Mouse (Mus musculus): ENCODE measurements around the gene Iqgap2. TPM values are rescaled to one million over a fixed set of nuclear protein-coding genes. Genes with fewer than 3 reads are reported as not detected.

Iqgap2 gene
- total and polyA plus RNA-seq, 2 experiments from 2014 or later = 0.83 to 1.3 TPM

DNA sequence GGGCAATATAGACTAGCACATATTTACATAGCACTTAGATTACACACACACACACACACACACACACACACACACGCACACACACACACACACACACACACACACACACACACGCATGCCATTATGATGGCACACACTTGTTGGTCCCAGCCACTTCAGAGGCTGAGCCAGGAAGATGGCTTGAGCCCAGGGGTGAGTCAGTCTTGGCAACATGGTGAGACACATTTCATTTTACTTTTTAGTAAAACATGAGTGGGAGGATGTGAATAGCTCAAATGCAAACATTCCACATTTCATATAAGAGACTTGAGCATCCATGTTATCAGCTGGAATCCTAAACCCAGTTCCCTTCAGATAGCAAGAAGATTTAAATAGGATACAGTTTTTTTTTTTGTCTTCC, 258.3 kb downstream of the Iqgap2 start:
- TF ChIP-seq EP300 (IDR thresholded peaks at IDR 0.05; ENCODE audit: low read depth) (no peak), CTCF (IDR thresholded peaks at IDR 0.05; ENCODE audit: low read depth) (no peak)
- Histone ChIP-seq H3K4me1 (ENCODE audit: control insufficient read depth, insufficient read depth) (peaks cover 5% of the 10 kb centered on the region), H3K36me3 (replicated peaks; ENCODE audit: control insufficient read depth, insufficient read depth, low read length) (no peaks in the 10 kb centered on the region), H3K4me2 (ENCODE audit: low read depth, low read length) (no peak overlapping the region), H3K27me3 (ENCODE audit: control insufficient read depth, insufficient read depth, low read length) (no peaks in the 10 kb centered on the region), H3K9ac (replicated peaks; ENCODE audit: low read depth, low read length) (no peak overlapping the region), H3K9me3 (replicated peaks; ENCODE audit: control insufficient read depth, low read length) (no peaks in the 10 kb centered on the region), H3K4me3 (ENCODE audit: low read depth, low read length) (no peak overlapping the region), H3K27ac (ENCODE audit: low read depth) (peak overlapping the region; percentile 78)
- ATAC-seq (ENCODE audit: insufficient read depth, low read depth) = no peak
- WGBS = 48% methylated on average over 2 of the region's 2 CpGs
- DNase-seq (ENCODE audit: low spot score) = no peak

DNA sequence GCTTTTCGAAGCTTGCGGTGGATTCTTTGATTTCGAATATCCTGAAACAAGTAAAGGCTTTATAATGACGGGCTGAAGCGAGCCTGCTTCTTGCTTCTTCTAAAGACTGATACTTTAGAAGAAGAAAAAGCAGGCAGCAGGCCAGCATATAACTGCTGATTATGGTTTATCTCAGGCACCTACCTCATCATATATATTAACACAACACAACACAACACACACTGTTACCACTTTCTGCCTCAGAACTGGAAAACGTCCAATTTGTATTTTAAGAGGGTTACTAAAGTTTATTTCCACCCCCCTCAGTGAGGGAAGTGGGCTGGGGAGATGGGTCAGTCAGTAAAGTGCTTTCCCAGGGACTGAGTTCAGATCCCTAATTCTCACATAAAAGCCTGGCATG, 259.6 kb downstream of the Iqgap2 start:
- H3K4me2 ChIP-seq (ENCODE audit: low read depth, low read length) = no peak overlapping the region
- H3K27ac ChIP-seq (ENCODE audit: low read depth) = no peak overlapping the region
- no peaks in the 10 kb centered on the region for H3K9me3 ChIP-seq (replicated peaks; ENCODE audit: control insufficient read depth, low read length)
- ATAC-seq (ENCODE audit: insufficient read depth, low read depth) (no peak), DNase-seq (ENCODE audit: low spot score) (no peak)
- 78% methylated on average over 6 of the region's 6 CpGs for WGBS
- no peak for TF ChIP-seq CTCF (IDR thresholded peaks at IDR 0.05; ENCODE audit: low read depth)
- no peak for TF ChIP-seq EP300 (IDR thresholded peaks at IDR 0.05; ENCODE audit: low read depth)
- no peak overlapping the region for H3K4me3 ChIP-seq (ENCODE audit: low read depth, low read length)
- no peak overlapping the region for H3K9ac ChIP-seq (replicated peaks; ENCODE audit: low read depth, low read length)
- H3K36me3 ChIP-seq (replicated peaks; ENCODE audit: control insufficient read depth, insufficient read depth, low read length) = no peaks in the 10 kb centered on the region
- no peaks in the 10 kb centered on the region for H3K4me1 ChIP-seq (ENCODE audit: control insufficient read depth, insufficient read depth)
- no peaks in the 10 kb centered on the region for H3K27me3 ChIP-seq (ENCODE audit: control insufficient read depth, insufficient read depth, low read length)

DNA sequence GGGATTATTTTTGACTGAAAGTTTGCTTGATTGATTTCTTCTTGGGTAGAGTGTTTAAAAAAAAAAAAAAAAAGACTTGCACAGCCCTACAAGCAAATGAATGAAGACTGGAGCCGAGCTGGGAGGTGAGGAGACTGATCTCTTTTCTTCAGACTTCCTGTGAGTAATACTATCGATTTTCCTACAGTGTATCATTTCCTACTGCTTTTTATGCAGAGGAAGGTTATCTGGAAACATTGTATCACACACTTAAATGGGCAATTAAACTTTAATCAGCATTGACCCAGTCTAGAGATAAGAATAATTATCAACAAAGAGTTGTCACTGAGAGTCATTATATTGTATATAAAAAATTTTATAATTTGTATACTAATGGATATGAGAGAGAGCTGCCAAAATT, 261.0 kb downstream of the Iqgap2 start:
- Histone ChIP-seq H3K4me3 (ENCODE audit: low read depth, low read length) (no peak overlapping the region), H3K9me3 (replicated peaks; ENCODE audit: control insufficient read depth, low read length) (no peaks in the 10 kb centered on the region), H3K4me1 (ENCODE audit: control insufficient read depth, insufficient read depth) (no peaks in the 10 kb centered on the region), H3K27ac (ENCODE audit: low read depth) (no peak overlapping the region), H3K27me3 (ENCODE audit: control insufficient read depth, insufficient read depth, low read length) (no peaks in the 10 kb centered on the region), H3K9ac (replicated peaks; ENCODE audit: low read depth, low read length) (no peak overlapping the region), H3K4me2 (ENCODE audit: low read depth, low read length) (no peak overlapping the region), H3K36me3 (replicated peaks; ENCODE audit: control insufficient read depth, insufficient read depth, low read length) (no peaks in the 10 kb centered on the region)
- DNase-seq (ENCODE audit: low spot score) (no peak), ATAC-seq (ENCODE audit: insufficient read depth, low read depth) (no peak)
- TF ChIP-seq CTCF (IDR thresholded peaks at IDR 0.05; ENCODE audit: low read depth) = no peak
- TF ChIP-seq EP300 (IDR thresholded peaks at IDR 0.05; ENCODE audit: low read depth) = no peak
- 54% methylated on average over 2 of the region's 2 CpGs for WGBS

DNA sequence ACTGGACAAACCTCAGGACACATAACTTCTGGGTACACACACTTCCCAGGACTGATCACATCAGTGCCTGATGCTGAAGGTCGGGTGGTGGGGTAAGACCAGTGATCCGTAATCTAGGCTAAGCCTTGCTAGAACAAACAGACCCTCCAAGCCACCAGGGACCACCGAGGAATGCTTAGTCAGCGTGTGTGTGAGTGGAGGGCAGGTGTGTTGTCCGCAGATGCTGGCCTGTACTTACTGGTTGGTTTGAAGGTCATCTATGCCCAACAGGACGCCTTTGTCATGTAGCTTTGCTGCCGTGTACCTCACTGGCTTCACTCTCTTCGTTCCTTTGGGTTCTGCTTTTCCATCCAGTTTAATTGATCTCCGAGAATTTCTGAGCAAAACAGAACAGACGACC, 262.0 kb downstream of the Iqgap2 start:
- TF ChIP-seq EP300 (IDR thresholded peaks at IDR 0.05; ENCODE audit: low read depth) (no peak), CTCF (IDR thresholded peaks at IDR 0.05; ENCODE audit: low read depth) (no peak)
- no peaks in the 10 kb centered on the region for H3K27me3 ChIP-seq (ENCODE audit: control insufficient read depth, insufficient read depth, low read length)

DNA sequence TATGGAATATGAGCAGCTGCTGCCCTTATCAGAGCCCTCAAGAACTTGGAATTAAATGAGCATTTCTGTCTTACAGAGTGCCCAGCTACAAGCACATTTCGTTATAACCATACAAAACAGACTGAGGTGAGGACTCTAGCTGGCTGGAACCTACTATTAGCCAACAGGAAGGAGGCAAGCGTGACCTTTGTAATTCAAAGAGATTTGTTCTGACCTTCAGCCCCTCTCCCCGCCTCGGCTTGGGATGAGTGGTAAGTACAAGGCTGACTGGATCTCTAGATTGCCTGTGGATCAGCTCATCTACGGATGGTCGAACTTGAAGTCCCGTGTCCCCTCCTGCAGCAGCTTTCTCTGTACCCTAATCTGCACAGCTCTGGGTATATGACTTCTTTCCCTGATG, 265.0 kb downstream of the Iqgap2 start:
- Histone ChIP-seq H3K9me3 (replicated peaks; ENCODE audit: control insufficient read depth, low read length) (no peaks in the 10 kb centered on the region), H3K27ac (ENCODE audit: low read depth) (no peak overlapping the region), H3K4me2 (ENCODE audit: low read depth, low read length) (no peak overlapping the region), H3K36me3 (replicated peaks; ENCODE audit: control insufficient read depth, insufficient read depth, low read length) (no peaks in the 10 kb centered on the region), H3K27me3 (ENCODE audit: control insufficient read depth, insufficient read depth, low read length) (no peaks in the 10 kb centered on the region), H3K4me1 (ENCODE audit: control insufficient read depth, insufficient read depth) (0 out of 2 replicates have a peak, but pooled peaks cover 12% of the 10 kb centered on the region), H3K4me3 (ENCODE audit: low read depth, low read length) (no peak overlapping the region), H3K9ac (replicated peaks; ENCODE audit: low read depth, low read length) (no peak overlapping the region)
- DNase-seq (ENCODE audit: low spot score) (no peak), ATAC-seq (ENCODE audit: insufficient read depth, low read depth) (no peak)
- TF ChIP-seq CTCF (IDR thresholded peaks at IDR 0.05; ENCODE audit: low read depth) (no peak), EP300 (IDR thresholded peaks at IDR 0.05; ENCODE audit: low read depth) (no peak)
- WGBS = 66% methylated on average over 7 of the region's 7 CpGs

More for the DNA sequence above, 262.0 kb downstream of the Iqgap2 start:
- Histone ChIP-seq H3K4me1 (ENCODE audit: control insufficient read depth, insufficient read depth) (no peaks in the 10 kb centered on the region), H3K27ac (ENCODE audit: low read depth) (no peak overlapping the region), H3K4me3 (ENCODE audit: low read depth, low read length) (no peak overlapping the region), H3K9me3 (replicated peaks; ENCODE audit: control insufficient read depth, low read length) (no peaks in the 10 kb centered on the region), H3K36me3 (replicated peaks; ENCODE audit: control insufficient read depth, insufficient read depth, low read length) (no peaks in the 10 kb centered on the region), H3K4me2 (ENCODE audit: low read depth, low read length) (no peak overlapping the region), H3K9ac (replicated peaks; ENCODE audit: low read depth, low read length) (no peak overlapping the region)
- DNase-seq (ENCODE audit: low spot score) (no peak), ATAC-seq (ENCODE audit: insufficient read depth, low read depth) (no peak)
- 88% methylated on average over 10 of the region's 10 CpGs for WGBS

DNA sequence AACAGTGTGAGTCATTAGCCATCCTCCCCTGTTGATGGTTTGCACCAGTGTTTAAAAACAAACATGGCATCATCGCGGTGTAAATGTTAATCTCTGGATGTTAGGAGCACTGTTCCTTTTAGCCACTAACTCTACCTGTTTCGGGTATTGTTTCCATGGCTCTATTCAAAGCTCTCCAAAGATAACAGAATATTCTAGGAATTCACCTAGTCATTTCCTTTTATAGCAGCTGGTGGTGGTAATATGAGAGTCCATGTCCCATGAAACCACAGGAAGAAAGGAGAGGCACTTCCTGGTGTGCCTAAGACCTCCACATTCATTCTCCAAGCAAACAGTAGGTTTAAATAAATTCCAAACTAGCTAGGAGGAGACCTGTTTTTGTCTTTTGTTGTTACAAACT, 268.7 kb downstream of the Iqgap2 start:
- Histone ChIP-seq H3K36me3 (replicated peaks; ENCODE audit: control insufficient read depth, insufficient read depth, low read length) (no peaks in the 10 kb centered on the region), H3K27me3 (ENCODE audit: control insufficient read depth, insufficient read depth, low read length) (no peaks in the 10 kb centered on the region), H3K27ac (ENCODE audit: low read depth) (no peak overlapping the region), H3K4me2 (ENCODE audit: low read depth, low read length) (no peak overlapping the region), H3K9ac (replicated peaks; ENCODE audit: low read depth, low read length) (no peak overlapping the region), H3K4me3 (ENCODE audit: low read depth, low read length) (no peak overlapping the region), H3K9me3 (replicated peaks; ENCODE audit: control insufficient read depth, low read length) (no peaks in the 10 kb centered on the region), H3K4me1 (ENCODE audit: control insufficient read depth, insufficient read depth) (0 out of 2 replicates have a peak, but pooled peaks cover 12% of the 10 kb centered on the region)
- ATAC-seq (ENCODE audit: insufficient read depth, low read depth) (no peak), DNase-seq (ENCODE audit: low spot score) (no peak)
- no peak for TF ChIP-seq EP300 (IDR thresholded peaks at IDR 0.05; ENCODE audit: low read depth)
- TF ChIP-seq CTCF (IDR thresholded peaks at IDR 0.05; ENCODE audit: low read depth) = no peak
- WGBS = 64% methylated on average over 3 of the region's 3 CpGs

Data from heart, postnatal 0 days (tissue).